Mouse (Mus musculus): Measurements from ENCODE around the gene Hoxc8.

The Hoxc8 gene

GRCm38 (mm10) chr15:102990461-102991397, at the start of gene Hoxc8:
Hoxc8 (plus strand) TSS chr15:102990607.
- DNase-seq (ENCODE audit: low spot score) = no peak

- DNase-seq (ENCODE audit: low spot score) = no peak
These were observed 47.5 kb upstream of the Hoxc8 start for GRCm38 (mm10) chr15:102942739-102943467.

- DNase-seq (ENCODE audit: low spot score) = no peak
These were observed 47.0 kb upstream of the Hoxc8 start for GRCm38 (mm10) chr15:102943468-102943813.

- no peak for DNase-seq (ENCODE audit: low spot score)
These were observed 45.0 kb upstream of the Hoxc8 start for GRCm38 (mm10) chr15:102945185-102946077.

DNA sequence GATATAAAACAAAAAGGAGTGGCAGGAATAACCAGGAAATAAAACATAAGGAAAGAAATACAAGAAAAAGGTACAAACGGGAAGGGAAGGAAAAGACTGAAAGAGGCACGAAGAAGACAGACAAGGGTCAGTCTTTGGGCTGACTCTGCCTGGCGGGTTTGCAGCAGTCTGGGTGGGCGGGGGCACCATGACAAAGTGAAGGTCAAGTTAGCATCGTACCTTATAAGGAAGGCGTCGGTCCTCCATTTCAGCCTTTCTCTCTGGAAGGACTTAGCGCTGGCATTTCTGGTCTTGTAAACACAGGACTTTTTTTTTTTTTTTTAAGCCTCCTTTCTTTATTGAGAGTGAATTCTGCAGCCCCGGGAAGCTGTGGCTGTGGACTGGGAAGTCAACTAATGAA, 43.1 kb upstream of the Hoxc8 start:
- no peak for DNase-seq (ENCODE audit: low spot score)

DNA sequence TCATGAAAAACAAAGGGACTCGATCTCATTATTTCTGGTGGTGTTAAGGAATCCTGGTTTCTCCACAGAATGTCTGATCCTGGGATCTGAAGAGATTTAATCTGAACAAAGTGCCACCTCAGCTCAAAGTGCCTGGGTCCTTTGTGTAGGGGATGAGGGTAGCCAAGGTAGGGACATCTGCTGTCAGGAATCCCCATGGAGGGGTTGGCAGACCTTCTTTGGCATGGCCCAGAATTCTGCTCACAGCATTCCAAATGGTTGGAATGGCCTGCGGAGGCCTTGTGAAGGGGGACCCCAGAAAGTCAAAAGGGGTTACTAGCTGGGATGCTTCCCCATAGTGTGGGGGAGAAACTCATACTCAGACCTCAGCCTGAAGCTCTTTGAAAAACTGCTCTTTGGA, 41.6 kb upstream of the Hoxc8 start:
- no peak for DNase-seq (ENCODE audit: low spot score)

GRCm38 (mm10) chr15:102949696-102950095, 40.7 kb upstream of the Hoxc8 start:
- no peak for DNase-seq (ENCODE audit: low spot score)

- DNase-seq (ENCODE audit: low spot score) = no peak
These were observed 39.5 kb upstream of the Hoxc8 start for GRCm38 (mm10) chr15:102950877-102951276.

- DNase-seq (ENCODE audit: low spot score) = no peak
These were observed 36.8 kb upstream of the Hoxc8 start for GRCm38 (mm10) chr15:102953561-102953960.

GRCm38 (mm10) chr15:102954192-102955006, 36.0 kb upstream of the Hoxc8 start, which contains the start of gene Hoxc11:
Hoxc11 (plus strand) TSS chr15:102954427.
- no peak for DNase-seq (ENCODE audit: low spot score)

GRCm38 (mm10) chr15:102955007-102955382, 35.4 kb upstream of the Hoxc8 start:
- DNase-seq (ENCODE audit: low spot score) = no peak

GRCm38 (mm10) chr15:102955833-102956640, 34.4 kb upstream of the Hoxc8 start:
- no peak for DNase-seq (ENCODE audit: low spot score)

DNA sequence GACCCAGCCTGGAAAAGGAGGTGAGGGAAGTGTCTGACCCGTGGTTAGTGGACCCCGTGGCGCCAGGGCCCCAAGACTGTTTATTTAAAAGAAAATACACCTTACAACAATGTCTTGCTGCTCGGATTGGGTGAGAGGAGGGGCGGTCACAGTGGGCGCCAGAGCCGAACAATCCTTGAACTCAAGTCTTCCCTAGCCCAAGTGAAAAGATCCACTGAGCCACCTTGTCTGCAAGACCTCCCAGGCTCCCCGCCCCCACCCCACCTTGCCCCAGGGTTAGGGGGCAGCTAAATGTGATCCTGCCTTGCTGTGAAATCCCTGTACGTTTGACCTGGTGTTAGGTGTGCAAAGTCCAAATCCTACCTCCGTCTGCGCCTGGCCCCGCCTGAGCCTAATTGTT, 33.5 kb upstream of the Hoxc8 start:
- no peak for DNase-seq (ENCODE audit: low spot score)

DNA sequence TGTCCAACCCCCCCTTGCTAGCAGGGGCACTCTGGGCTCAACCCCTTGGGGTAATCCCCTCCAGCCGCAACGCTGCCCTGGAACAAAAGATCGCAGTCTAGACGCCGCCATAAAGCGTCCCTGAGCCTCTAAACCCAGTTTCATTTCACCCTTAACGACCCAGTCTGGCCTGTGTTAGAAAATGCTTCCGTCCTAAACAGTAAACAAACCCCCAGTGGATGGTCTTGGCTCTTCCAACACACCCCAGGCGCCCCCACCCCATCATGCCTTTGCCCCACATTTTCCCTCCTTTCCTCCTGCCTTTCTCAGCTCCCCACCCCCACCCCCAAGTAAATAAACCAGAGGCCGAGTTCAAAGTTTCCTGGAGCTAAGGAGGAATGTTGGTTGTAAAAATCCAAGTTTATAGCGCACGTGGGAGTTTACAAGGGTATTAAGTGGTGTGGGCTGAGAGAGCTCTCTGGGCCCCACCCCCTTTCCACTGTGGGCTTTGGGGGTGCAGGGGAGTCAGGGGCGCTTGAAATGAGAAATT, 30.7 kb upstream of the Hoxc8 start:
- DNase-seq (ENCODE audit: low spot score) = no peak

DNA sequence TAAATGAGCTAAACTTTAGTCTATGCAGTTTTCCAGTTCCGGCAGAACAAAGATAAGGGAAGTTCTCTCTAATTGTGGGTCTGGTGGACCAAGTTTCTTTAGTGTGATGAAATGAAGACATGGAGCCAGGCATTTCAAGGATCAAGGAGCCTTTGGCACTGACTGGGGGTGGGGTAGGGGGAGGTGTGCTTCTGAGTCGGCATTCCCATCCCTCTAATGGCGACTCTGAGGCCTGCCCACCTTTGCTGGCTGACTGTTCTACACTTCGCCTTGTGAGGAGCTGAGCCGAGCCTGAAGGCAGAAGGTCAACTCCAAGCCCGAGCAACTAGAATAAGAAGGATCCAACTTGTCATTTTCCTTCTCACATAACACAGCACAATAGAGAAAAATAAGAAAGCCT, 28.7 kb upstream of the Hoxc8 start:
- DNase-seq (ENCODE audit: low spot score) = no peak

DNA sequence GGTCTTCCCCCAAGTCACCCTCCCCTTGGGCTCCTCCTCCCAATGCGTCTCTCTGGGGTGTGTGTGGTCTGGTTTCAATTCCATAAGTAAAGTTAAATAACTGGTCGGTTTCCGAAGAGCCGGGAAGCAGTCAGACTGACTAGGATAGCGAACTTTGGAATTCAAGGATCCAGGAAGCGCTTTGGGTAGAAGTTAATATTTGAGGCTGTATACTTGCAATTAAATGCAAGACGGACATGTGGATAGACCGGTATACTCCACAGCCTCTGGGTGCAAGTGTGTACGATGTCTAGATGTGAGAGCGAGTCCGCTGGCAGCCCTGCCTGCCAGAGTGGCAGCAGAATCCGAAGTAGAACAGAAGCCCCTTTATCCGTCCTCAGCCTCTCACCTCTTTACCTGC, 27.9 kb upstream of the Hoxc8 start:
- DNase-seq (ENCODE audit: low spot score) = no peak

GRCm38 (mm10) chr15:102963259-102963658, 27.1 kb upstream of the Hoxc8 start:
- DNase-seq (ENCODE audit: low spot score) = no peak

GRCm38 (mm10) chr15:102963671-102964640, 26.5 kb upstream of the Hoxc8 start:
- peak; percentile 34 for DNase-seq (ENCODE audit: low spot score)
